Mouse (Mus musculus) spleen, adult 12 weeks (tissue): Measurements from ENCODE around the gene Tomm34.
A peak's percentile ranks its signal among the peaks of the same experiment; 100 is the strongest.

Experiments used
- DNase-seq: peaks from one replicate; pipeline ENCODE4 v3.0.0; 2022; ENCODE audit warnings: low spot score

The Tomm34 gene

DNA sequence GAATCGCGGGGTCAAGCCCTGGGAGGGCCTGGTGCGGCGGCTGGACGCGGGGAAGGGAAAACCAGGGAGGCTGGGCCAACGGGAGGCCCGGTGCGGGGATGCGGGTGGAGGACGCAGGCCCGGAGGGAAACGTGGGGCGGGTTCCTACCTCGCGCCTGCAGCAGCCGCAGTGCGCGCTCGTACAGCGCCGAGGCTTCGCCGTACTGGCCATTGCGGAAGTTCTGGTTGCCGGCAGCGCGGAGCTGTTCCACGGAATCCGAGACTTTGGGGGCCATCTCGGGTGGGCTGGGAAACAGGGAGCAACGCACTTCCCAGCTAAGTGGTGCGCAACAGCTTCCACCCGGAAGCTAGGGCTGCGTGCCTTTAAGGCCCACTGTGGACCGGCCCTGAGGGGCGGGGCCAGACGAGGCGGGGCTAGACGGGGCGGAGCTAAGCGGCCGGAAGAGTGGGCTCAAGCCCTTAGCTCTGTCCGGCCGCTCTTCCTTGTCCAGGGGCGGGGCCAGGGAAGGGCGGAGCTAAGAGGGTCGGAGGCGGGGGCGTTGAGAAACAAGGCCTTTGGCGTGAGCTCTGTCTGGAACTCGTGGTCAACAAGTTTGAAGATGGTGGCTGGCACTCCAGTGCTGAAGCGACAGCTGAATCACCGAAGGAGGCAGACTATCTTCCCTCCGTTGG is at the start of gene Tomm34:
Gene Tomm34, minus strand, starts transcription at position 405 of the 672 bp plus-strand sequence.
- peak; percentile 93 for DNase-seq

DNA sequence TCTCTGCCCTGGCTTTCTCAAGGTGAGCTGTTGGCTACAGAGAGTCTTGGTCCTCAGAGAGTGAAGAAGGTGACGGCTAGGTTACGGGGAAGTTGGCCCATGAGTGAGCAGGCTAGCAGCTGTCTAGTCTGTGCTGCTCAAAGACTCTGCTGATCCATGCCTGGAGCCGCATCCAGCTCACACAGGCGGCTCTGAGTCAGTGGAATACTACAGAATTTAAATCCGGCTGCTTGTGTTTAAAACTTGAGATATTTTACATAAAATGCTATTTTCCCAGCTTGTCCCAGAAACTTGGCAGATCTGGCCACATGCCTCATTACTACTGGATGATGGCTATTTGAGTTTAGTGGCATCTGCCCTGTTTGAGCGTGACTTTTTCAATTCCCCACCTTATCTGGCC is 48.5 kb upstream of the Tomm34 start:
- no peak for DNase-seq

DNA sequence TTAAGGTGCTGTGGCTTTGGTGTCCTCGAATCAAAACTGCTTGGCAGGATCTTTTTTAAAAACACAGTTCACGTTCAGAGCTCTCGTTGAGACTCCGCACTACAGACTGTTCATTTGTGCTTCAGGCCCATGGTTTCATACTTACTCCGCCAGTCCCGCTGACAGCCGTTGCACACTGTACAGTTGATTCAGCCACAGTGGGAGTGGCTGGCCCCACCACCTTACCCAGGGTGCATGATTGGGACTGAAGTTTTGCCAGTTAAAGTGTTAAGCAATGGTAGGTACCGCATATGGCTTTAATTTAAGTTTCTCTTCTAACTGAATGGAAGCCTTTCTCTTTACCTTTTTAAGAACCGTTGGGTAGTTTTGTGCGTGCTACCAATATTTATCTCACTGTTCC is 44.6 kb upstream of the Tomm34 start:
- DNase-seq, result no peak

DNA sequence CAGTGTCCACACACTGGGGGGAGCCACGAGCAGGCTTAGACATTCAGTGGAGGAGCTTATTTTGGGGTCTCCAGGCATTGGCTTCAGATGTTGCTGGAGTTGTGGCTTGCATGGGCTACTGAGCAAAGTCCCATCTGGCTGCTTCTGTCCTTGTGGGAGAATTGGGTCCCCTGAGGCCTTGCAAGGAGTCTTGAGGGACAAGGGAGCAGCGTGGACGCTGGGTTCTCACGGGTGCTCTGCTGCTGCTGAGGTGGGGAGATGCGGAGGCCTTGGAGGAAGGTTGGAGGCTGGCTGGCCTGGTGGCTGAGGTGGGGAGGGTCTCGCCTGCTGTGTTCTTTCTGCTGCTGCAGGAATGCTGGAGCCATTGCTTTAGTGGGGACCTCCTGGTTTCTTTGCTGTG is 43.1 kb upstream of the Tomm34 start:
- DNase-seq, result no peak

DNA sequence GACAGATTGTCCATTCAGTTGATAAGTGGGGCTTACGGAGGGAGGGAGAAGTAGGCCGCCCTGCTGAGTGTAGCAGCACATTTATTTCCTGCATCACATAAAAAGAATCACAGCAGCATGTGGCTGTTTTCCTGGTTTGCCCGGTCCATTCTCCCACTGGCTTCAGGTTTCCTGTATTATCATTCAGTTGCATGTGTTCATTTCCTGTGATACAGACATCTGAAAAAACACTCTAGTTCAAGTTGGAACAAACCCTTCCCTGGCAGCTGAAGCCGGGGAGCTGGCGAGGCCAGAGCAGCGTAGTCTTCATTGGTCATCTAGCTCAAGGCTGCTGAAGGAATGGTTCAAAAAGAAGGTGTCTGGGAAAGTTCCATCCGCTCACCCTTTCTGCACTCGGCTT is 40.6 kb upstream of the Tomm34 start:
- no peak for DNase-seq

DNA sequence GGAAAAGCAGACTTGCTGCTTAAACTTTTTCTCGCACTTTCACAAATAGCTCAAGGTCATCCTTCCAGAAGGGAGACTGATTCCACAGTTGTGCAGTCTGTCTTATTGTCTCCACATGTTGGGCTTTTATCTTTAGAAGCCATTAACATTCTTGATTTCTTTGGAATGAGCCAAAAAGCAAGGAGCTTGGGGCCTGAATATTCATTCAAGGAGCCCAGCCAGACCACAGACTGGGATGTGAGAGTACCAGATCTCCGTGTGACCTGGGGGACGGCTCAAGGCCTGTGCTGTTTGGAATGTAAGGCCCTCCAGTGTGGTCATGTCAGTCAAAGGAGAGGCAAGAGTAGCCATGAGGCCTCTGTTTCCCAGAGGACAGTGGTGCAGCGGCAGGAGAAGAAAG is 37.5 kb upstream of the Tomm34 start:
- no peak for DNase-seq

DNA sequence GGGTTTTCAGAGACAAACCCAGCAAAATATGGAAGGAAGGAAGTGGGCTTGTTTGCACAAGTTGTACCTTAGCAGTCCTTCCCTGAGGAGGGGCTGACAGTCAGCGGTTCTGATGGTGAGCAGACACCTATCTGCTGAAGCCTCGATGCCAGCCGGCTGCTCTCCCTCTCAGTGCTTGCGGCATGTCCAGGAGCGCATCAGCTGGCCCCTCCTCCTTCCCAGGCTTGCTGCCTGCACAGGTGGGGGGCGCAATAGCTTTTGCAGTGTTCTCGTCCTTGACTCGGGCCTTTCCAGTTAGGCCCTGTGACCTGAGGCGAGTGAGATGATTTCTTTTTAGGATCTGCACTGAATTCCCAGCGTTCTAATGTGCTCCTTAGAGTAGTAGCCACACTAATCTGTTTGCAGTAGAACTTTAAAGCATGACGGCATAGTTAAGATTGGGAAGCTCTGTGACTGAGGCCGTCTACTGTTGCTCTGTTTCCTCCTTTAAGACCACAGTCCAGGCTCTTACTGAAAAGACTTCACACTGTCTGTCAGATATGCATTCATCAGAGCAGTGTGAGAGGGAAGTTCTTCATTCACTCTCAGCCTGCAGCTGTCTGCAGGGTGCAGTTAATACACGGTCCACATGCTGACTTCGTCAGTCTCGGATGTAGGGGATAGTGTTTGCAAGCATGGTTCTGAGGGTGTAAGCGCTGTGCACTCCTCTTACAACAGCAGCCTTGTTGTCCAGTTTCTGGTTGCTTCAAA is 36.3 kb upstream of the Tomm34 start:
- no peak for DNase-seq

DNA sequence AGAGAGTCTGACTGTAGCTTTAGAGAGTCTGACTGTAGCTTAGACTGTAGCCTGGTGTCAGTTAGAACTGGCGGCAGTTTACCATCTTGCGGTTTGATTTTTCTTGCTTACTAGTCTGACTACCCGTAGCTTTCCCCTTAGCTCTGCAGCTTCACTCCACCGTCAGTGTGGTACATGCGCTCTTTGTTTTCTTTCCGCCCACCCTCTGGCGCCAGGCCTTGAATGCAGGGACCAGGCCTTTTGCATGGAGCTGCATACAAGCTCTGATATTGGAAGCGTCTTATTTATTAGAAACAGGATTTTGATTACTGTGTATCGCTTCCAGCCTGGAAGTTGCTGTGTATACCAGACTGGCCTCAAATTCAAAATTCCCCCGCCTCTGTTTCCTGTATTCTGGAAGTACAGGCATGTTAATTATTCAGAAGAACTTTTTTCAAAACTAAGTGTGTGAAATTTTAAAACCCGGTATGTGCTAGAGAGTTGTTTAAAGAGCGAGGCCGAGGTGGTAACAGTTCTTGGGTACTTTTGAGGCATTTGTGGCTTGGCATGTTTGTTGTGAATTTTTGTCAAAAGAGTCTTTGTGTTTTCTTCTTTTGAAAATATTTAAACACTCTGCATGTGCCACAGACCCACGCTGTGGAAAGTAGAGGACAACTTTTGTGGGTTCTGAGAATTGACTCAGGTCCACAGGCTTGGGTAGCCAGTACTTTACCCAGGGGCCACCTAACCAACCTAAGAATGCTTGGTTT is 35.5 kb upstream of the Tomm34 start:
- no peak for DNase-seq

DNA sequence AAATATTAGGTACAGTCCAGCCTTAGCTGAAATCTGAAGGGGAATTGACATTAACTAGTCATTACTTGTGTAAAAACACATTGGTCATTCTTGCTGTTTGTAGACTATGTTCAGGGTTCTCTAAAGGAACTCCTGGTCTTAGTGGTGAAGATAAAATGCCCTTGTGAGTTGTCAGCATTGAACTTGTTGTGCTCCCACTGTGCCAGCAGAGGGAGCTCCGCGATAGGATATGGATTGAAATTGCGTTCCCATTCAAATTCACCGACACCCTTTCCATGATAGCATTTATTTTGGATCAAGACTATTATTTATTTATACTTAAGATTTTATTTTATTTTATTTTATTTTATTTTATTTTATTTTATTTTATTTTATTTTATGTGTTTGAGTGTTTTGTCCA is 32.5 kb upstream of the Tomm34 start:
- DNase-seq, result no peak

DNA sequence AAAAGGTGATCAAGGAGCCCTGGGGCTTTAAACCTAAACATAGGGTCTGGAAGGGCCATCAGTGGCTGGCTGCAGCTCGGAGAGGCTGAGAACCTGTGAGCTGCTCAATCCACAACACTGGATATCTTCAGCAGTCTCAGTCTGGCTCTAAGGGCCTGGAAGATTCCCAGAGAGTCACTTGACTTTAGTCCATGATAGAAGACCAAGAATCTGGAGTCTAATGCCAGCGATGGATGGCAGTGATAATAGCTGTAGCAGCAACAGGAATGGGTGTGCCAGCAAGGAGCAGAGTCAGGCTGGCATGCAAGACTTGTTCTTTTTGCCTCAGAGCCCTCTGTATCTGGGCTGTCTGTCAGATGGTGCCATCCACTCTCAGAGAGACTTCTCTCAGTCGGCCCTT is 31.4 kb upstream of the Tomm34 start:
- DNase-seq, result no peak

DNA sequence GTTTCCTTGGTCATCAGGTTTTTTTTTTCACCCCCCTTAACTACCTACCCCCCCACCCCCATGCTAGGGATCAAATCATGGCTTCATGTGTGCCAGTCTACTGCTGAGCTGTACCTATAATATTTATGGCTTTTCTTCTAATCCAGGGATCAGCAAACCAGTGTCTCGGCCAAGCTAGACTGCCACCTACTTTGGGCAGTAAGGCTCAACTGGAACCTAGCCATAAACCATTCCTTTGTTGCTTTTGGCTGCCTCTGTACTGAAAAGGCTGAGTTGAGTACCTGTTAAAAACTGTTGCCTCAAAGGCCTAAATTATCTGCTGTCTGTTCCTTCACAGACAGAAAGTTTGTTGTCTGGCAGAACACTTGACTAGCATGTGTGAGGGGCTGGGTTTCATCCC is 31.0 kb upstream of the Tomm34 start:
- DNase-seq, result no peak

DNA sequence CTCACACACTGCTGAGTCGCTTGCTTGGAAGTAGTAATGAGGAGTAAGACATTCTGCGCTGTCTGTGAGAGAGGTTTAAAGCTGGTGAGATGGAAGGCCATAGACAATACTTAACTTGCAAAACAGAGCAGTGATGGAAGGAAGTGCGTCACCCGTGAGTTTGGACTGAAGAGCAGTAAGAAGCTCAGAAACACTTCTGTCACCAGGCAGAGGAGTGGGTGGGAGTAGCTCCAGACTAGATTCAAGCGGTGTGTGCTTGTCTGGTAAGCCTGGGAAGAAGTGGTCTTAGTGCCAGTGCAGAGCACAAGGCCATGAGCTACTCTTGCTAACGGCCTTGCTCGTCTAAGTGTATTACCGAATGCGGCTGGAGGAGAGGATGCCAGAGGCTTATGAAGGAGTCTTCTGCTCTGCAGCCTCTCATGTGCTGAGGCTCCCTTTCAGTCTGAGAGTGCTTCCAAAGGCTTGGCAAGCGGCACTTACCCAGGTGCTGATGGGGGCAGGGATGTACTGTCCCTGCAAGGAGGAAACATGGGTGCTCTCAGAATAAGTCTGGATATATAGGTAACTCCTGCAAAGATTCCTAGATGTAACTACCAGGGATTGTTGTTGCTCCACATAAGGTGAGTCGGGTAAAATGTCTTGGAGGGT is 27.8 kb upstream of the Tomm34 start:
- no peak for DNase-seq

DNA sequence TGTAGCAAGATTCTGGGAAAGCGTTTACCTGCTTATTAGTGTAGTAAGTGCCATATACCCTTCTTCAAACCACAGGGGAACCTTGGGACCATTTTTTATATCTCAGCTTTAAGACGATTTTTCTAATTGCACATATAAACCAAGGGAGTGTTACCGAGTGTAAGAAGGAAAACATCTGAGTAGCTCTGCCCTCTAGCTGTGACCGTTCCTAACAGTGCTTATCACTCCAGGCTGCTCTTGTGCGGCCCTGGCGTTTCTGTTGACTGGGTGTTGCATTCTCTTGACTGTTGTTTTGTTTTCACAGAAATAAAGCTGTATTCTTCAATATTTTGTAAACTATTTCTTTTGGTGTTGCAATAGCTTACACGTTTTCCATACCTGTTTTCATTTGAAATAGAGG is 23.2 kb upstream of the Tomm34 start:
- no peak for DNase-seq

DNA sequence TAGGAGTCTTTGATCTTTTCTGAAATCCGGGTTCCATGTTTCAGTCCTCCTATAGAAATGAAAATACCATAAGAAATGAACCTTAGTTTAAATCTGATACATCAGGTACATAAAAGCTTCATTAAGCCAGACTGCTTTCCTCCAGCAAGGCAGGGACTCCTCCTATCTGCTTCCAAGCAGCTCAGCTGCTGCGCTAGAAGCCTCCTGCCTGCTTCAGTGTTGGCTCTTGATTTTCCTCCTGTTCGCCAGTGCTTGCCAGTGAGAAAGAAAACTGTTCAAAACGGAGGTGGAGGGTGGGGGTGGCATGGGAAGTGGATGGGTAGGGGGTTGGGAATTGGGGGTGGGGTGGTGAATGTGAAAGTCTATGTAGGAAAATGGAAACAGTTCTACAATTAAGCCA is 18.5 kb upstream of the Tomm34 start:
- DNase-seq, result no peak

DNA sequence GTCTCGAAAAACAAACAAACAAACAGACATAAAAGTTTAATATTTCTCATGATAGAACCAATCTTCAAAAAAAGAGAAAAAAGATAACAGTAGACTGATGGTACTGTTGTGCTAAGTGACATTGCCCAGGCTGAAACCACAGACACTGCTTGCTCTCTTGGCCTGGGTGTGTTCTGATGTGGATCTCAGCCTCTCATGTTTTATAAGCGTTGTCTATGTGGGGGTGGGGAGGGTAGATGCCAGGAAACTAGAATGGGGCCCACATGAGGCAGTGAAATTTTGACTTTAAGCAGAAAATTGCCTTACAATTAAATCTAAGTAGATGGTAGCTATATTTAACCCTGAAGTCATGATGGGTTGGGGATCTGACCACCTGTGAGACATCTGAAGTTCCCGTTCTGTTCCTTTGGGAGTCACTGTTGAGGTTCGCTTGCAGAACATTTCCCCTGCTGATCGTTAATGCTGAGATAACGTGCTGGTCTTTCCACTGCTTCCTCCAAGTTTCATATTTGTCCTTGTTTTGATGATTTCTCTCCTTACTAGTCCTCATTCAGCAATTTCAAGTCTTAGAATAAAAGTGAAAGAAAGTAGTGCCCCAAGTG is 16.5 kb upstream of the Tomm34 start:
- no peak for DNase-seq

DNA sequence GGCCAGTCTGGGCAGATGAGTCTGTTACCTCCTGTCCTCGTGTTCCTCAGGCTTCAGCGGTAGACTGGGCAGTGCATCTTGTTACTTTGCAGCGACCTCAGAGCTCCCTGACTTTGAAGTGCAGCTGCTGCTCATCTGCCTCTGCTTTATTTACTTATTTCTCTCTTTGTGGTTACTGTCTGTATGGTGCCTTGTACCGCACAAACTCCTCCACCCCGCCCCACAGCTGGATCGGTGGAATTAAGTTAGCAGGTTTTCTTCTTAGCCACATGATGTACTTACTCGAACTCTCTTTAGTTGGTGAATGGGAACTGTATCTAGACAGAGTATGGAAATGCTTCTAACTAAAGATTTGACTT is 13.4 kb upstream of the Tomm34 start:
- DNase-seq, result peak; percentile 13

DNA sequence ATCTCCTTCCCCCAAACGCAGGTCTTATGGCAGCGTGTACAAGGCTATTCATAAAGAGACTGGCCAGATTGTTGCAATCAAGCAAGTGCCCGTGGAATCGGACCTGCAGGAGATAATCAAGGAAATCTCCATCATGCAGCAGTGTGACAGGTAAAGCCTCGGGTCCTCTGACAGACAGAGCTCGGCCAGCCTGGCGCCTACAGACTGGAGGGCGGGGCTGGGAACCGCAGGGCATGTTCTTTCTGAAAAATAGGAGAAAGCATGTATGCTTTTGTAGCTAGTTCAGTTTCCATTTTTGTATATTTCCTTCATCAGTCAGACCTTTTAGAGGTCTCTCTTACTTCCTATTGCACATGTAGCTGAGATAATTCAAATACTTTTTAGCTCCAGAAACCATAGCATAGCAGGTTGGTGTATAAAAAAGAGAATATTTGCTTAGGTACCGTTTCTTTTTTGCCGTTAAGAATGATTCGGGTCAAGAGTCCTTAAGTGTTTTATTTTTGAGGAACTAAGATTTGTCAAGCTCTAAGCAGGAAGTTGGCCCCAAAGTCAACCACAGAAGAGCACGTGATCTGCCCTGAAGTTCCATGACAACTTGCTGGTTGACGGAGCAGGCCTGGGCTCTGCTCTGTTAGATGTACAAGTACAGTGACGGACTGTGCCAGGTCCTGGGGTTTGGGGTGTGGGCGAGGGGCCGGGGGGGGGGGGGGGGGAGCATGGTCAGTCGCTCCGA is 12.8 kb upstream of the Tomm34 start:
- peak; percentile 55 for DNase-seq

DNA sequence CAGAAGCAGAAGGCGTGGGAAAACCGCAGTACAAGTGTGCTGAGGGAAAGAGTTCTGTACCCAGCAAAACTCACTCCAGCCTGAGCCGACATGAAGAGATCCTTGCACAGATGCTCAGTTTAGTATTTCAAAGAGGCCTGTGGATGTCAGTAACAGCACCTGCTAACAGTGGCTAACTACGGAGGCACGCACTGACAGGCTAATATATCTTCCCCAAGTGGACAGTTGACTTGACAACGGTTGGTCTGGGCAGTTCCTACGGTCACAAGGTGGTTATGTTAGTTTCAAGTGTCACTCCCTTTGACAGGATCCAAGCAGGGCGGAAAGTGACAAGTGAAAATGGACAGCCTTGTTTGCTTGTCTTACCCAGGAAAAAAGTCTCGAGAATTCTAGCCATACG is 11.2 kb upstream of the Tomm34 start:
- DNase-seq, result no peak

DNA sequence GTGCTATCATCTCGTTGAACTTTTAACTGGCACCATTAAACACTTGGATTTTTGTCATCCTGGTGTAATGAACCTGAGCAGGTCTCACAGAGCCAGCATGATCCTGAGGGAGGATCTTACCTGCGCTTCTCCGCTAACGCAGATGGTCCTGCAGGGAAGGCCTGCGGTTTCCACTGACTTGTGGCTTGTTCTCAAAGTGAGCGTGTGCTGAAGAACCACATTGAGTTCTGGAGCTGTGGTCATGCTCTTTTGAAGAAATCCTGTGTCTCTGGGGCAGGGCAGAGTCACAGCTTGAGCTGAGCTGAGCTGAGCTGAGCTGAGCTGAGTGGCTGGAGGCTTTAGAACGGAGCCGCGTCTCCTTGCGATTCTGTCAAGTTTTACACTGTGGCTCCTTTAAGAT is 10.6 kb upstream of the Tomm34 start:
- no peak for DNase-seq

DNA sequence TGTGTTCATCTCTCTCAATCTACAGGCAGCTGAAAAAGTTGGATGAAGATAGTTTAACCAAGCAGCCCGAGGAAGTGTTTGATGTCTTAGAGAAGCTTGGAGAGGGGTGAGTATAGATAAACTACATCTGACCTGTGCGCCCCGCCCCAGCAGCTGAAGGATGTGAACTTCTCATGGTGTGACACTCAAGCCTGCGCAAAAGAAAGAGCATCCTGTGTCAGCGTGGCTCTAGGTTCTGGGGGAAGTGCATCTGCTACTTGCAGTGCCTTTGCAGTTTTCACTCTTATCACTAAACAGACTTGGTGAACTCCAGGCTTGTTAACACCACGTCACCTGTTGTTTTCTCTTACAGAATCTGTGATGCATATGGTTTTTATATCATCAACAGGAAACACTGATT is 8.5 kb upstream of the Tomm34 start:
- DNase-seq, result no peak

DNA sequence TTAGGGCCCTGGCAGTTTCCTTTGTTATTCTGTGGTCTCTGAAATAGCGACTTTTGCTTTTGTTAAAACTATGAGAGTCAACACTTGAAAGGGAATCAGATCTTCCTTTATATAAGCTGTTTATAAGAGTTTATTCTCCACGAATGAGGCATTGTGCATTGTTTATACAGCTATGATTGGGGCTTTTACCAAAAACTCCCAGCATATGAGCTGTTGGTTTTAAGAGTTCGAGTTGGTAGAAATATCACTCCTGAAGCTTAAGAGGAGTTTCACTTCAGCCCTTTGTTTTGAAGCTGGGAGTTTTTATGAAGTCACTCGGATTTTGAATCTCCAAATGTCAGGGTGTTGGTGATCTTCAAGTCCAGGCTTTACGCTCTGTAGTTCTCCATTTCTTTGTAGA is 6.9 kb upstream of the Tomm34 start:
- no peak for DNase-seq
